Mouse (Mus musculus) heart, adult 2 months (tissue): ENCODE data around the gene Mindy4. TPM values are rescaled to one million over a fixed set of nuclear protein-coding genes. Genes with fewer than 3 reads are reported as not detected.

Source experiments
- DNase-seq, 2 experiments: peaks; one replicate each; pipeline ENCODE4 v3.0.0; 2021
- H3K27ac ChIP-seq: fragments of 200-600 bp; 2 replicates; pipeline ENCODE4 v1.8.1; 2022
- H3K27me3 ChIP-seq: fragments of 200-500 bp; 2 replicates; pipeline ENCODE4 v1.6.1; 2012; ENCODE audit warnings: mild to moderate bottlenecking, low read length, inconsistent platforms, mixed read lengths; ENCODE audit not compliant: control insufficient read depth, insufficient read depth
- H3K36me3 ChIP-seq: fragments of 200-500 bp; 2 replicates; pipeline ENCODE4 v1.6.1; 2012; ENCODE audit warnings: low read length, inconsistent platforms; ENCODE audit not compliant: control insufficient read depth, insufficient read depth
- H3K4me1 ChIP-seq: fragments of 200-500 bp; 2 replicates; pipeline ENCODE4 v1.6.1; 2011; ENCODE audit warnings: low read length; ENCODE audit not compliant: control insufficient read depth, insufficient read depth
- H3K4me3 ChIP-seq: fragments of 200-600 bp; 2 replicates; pipeline ENCODE4 v1.8.1; 2022
- H3K79me2 ChIP-seq: fragments of 200-500 bp; replicated peaks from 2 replicates; pipeline ENCODE4 v1.6.1; 2012; ENCODE audit warnings: mild to moderate bottlenecking, inconsistent platforms, low read length, moderate library complexity, mixed read lengths; ENCODE audit not compliant: control insufficient read depth, insufficient read depth
- H3K9ac ChIP-seq: fragments of 200-500 bp; 2 replicates; pipeline ENCODE4 v1.6.1; 2012; ENCODE audit warnings: low read depth, mild to moderate bottlenecking, control low read depth, inconsistent platforms, low read length, mixed read lengths
- CTCF ChIP-seq: fragments of 200-600 bp; IDR thresholded peaks from 2 replicates; pipeline ENCODE4 v1.8.1; 2022; ENCODE audit warnings: antibody characterized with exemption, mild to moderate bottlenecking, moderate library complexity
- EP300 ChIP-seq: fragments of 200-500 bp; IDR thresholded peaks from 2 replicates; pipeline ENCODE4 v1.6.1; 2011; ENCODE audit warnings: low read depth, low read length, control low read depth; ENCODE audit not compliant: insufficient read depth
- POLR2A ChIP-seq: fragments of 200-500 bp; IDR thresholded peaks from 2 replicates; pipeline ENCODE4 v1.6.1; 2011; ENCODE audit warnings: mild to moderate bottlenecking, low read depth, low read length, control low read depth; ENCODE audit not compliant: insufficient read depth
- WGBS: fragments of 180-500 bp; shearing (Covaris S2); methylation state at CpG from one replicate; pipeline ENCODE4 v1.1.7; 2018; 5-methylcytosine and 5-hydroxymethylcytosine counted together
- intact Hi-C: fragments of 180-260 bp; cut with DNase I; formaldehyde crosslinking; loops from one replicate; pipeline ENCODE4 v1.15.1; 2025
- polyA plus RNA-seq: library from polyadenylated mRNA; depleted of rRNA; stranded (reverse); fragments of >200 nt; gene quantifications from 2 replicates; pipeline ENCODE4 v1.2.3, GENCODE M21; 2012
- total RNA-seq, 2 experiments: library from RNA; stranded (reverse); gene quantifications; 2 replicates each; pipeline ENCODE4 v1.2.3; 2021

The Mindy4 gene
- total and polyA plus RNA-seq, 3 experiments = 4.3 to 5.2 (median 5.0) TPM

- no peak overlapping the region for H3K9ac ChIP-seq
- DNase-seq = no peak
- H3K4me3 ChIP-seq = no peak overlapping the region
- no peak for TF ChIP-seq EP300
- no peak for TF ChIP-seq CTCF
- no peak for TF ChIP-seq POLR2A
- no peaks in the 10 kb centered on the region for H3K4me1 ChIP-seq
- no peaks in the 10 kb centered on the region for H3K36me3 ChIP-seq
- intact Hi-C loops = no loop called here
- no peaks in the 10 kb centered on the region for H3K79me2 ChIP-seq
- WGBS = 48% methylated on average over 4 of the region's 4 CpGs
- no peaks in the 10 kb centered on the region for H3K27me3 ChIP-seq
- H3K27ac ChIP-seq = no peak overlapping the region
Measured at GRCm38 (mm10) chr6:55191537-55191936, 11.6 kb upstream of the Mindy4 start.

DNA sequence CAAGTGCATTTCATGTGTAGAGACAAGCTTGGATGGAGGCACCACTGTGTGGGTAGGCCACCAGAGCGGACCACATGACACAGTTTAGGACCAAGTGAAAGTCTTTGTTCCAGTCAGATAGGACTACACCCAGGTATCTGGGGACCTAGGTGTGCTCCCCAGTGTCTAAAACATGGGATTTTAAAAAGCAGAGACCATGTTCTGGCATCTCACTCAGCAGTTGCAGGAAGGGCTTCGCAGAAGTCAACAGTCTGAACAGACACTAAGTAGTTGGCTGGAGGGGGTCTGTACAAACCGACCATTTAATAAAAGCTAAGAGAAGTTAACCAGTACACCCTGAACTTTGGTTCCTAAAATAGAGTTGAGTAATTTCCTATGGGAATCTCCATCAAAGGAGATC, 10.0 kb upstream of the Mindy4 start:
- 80% methylated on average over 3 of the region's 3 CpGs for WGBS
- Histone ChIP-seq H3K27ac (no peak overlapping the region), H3K4me3 (no peak overlapping the region), H3K4me1 (no peaks in the 10 kb centered on the region), H3K36me3 (no peaks in the 10 kb centered on the region), H3K9ac (no peak overlapping the region), H3K27me3 (no peaks in the 10 kb centered on the region), H3K79me2 (no peaks in the 10 kb centered on the region)
- no peak for TF ChIP-seq POLR2A
- TF ChIP-seq EP300 = no peak
- no peak for TF ChIP-seq CTCF
- no peak for DNase-seq
- intact Hi-C loops = no loop called here

DNA sequence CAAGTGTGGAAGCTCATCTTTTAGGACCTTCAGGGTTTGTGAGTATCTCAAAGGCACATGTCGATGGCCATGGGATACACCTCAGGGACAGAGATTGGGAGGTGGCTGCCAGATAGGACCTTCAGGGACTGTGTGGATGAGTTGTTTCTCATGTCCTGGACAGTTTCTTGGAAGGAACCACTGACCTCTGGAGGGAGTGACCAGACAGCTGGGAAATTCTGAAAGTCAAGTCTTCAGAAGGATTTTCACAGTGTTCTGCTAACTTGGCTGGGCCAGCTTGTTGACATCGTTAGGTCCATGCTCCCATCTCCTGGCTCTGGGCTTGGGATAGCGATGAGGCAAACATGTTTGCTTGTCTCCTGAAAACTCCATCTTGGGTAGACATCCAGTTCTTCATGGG, 4.1 kb upstream of the Mindy4 start:
- DNase-seq = peak; percentile 53 to 72
- TF ChIP-seq POLR2A (no peak), EP300 (0 out of 2 replicates have a peak, but pooled peaks have one; percentile 23)
- 79% methylated on average over 3 of the region's 3 CpGs for WGBS
- intact Hi-C loops = no loop called here
- H3K4me1 ChIP-seq = peaks cover 2% of the 10 kb centered on the region; the same call in 1 of the 2 replicates
- no peaks in the 10 kb centered on the region for H3K79me2 ChIP-seq
- H3K36me3 ChIP-seq = no peaks in the 10 kb centered on the region
- H3K4me3 ChIP-seq = no peak overlapping the region
- H3K9ac ChIP-seq = no peak overlapping the region
- no peaks in the 10 kb centered on the region for H3K27me3 ChIP-seq
- H3K27ac ChIP-seq = peak overlapping the region; percentile 5; the same call in 1 of the 2 replicates

DNA sequence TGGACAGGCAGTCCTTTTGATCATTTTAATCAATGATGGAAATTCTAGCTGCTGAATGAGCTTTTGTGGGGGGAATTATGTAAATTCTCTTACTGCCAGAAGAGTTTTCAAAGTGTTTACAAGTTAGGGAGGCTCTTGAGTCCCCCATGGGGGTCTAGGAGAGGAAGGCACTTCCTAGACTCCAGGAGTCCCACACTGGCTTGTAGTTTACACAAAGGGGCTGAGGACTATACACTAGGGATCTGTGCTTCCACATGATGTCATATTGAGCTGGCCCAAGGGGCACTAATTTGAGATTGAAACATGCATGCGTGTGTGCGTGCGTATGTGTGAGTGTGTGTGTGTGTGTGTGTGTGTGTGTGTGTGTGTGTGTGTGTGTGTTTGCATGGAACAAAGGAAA, 748 bp downstream of the Mindy4 start:
- DNase-seq = peak in 1 of 2 experiments; percentile 38
- WGBS = 66% methylated on average over 3 of the region's 3 CpGs
- Histone ChIP-seq H3K27me3 (no peaks in the 10 kb centered on the region), H3K36me3 (no peaks in the 10 kb centered on the region), H3K9ac (peak overlapping the region; percentile 21), H3K4me1 (peaks cover 2% of the 10 kb centered on the region; the same call in 1 of the 2 replicates), H3K4me3 (peak overlapping the region; percentile 79), H3K27ac (peak overlapping the region; percentile 81), H3K79me2 (no peaks in the 10 kb centered on the region)
- TF ChIP-seq POLR2A (no peak), EP300 (no peak), CTCF (no peak)
- intact Hi-C loops = no loop called here

DNA sequence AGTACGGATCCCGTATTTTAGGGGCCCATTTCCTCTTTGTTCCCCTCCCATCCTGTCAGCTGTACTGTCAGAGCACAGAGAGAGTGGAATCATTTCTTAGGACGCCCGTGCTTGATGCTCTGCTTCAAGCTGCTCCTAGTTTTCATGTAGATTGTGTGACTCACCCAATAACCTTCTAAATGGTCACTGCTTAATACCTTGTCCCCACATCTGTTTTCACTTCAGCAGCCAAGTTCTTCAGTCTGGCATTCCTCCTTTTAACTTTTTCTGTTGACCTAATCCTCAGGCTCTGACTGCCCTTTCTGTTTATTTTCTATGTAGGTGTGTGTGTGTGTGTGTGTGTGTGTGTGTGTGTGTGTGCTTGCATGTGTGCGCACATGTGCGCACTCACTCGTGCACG, 4.6 kb downstream of the Mindy4 start:
- no peak overlapping the region for H3K27ac ChIP-seq

GRCm38 (mm10) chr6:55210423-55211365, 7.5 kb downstream of the Mindy4 start:
- no peak overlapping the region for H3K9ac ChIP-seq
- peak in 1 of 2 experiments; percentile 51 for DNase-seq
- H3K27me3 ChIP-seq = no peaks in the 10 kb centered on the region
- TF ChIP-seq EP300 = no peak
- no peak for TF ChIP-seq POLR2A
- no peak for TF ChIP-seq CTCF
- H3K4me3 ChIP-seq = no peak overlapping the region
- H3K79me2 ChIP-seq = no peaks in the 10 kb centered on the region
- intact Hi-C loops = no loop called here
- peak overlapping the region; percentile 48 for H3K27ac ChIP-seq
- H3K4me1 ChIP-seq = peaks cover 4% of the 10 kb centered on the region
- H3K36me3 ChIP-seq = no peaks in the 10 kb centered on the region
- WGBS = 57% methylated on average over 15 of the region's 15 CpGs

More for the DNA sequence above, 4.6 kb downstream of the Mindy4 start:
- Histone ChIP-seq H3K36me3 (no peaks in the 10 kb centered on the region), H3K9ac (no peak overlapping the region), H3K79me2 (no peaks in the 10 kb centered on the region), H3K4me1 (peaks cover 5% of the 10 kb centered on the region), H3K4me3 (no peak overlapping the region), H3K27me3 (no peaks in the 10 kb centered on the region)
- DNase-seq = no peak
- WGBS = 65% methylated on average over 8 of the region's 8 CpGs
- TF ChIP-seq POLR2A = no peak
- TF ChIP-seq EP300 = no peak
- TF ChIP-seq CTCF = no peak
- intact Hi-C loops = no loop called here
